Mouse (Mus musculus) MEL (cell line): Measurements from ENCODE around the gene Adamts9.

Source experiments
- CTCF ChIP-seq, 3 experiments: IDR thresholded peaks in 2 of 3; conservative IDR thresholded peaks in 1 of 3; 2 replicates each; pipeline ENCODE4 v1.5.1; 2011 to 2012; ENCODE audit warnings: low read length in 3 of 3, low read depth in 2 of 3, mild to moderate bottlenecking in 2 of 3, improper control_type of control experiment in 1 of 3, inconsistent platforms in 1 of 3, mixed read lengths in 1 of 3, moderate library complexity in 1 of 3; ENCODE audit not compliant: control insufficient read depth in 1 of 3, insufficient read depth in 1 of 3, poor library complexity in 1 of 3, severe bottlenecking in 1 of 3
- EP300 ChIP-seq, 2 experiments: IDR thresholded peaks; 2 replicates each; pipeline ENCODE4 v1.6.1; 2011; ENCODE audit warnings: improper control_type of control experiment in 2 of 2, low read length in 2 of 2, low read depth in 1 of 2, mild to moderate bottlenecking in 1 of 2
- MAFK ChIP-seq: IDR thresholded peaks from 2 replicates; pipeline ENCODE4 v1.6.1; 2011; ENCODE audit warnings: low read depth, mild to moderate bottlenecking, low read length, improper control_type of control experiment, borderline replicate concordance
- NRF1 ChIP-seq: IDR thresholded peaks from 2 replicates; pipeline ENCODE4 v1.6.1; 2014; ENCODE audit warnings: low read depth, mild to moderate bottlenecking, inconsistent platforms, low read length, improper control_type of control experiment, moderate library complexity; ENCODE audit not compliant: poor library complexity, insufficient read depth, severe bottlenecking
- TBP ChIP-seq: IDR thresholded peaks from 2 replicates; pipeline ENCODE4 v1.8.0; 2011; ENCODE audit warnings: low read depth, low read length, improper control_type of control experiment
- TCF12 ChIP-seq: IDR thresholded peaks from 2 replicates; pipeline ENCODE4 v1.6.1; 2014; ENCODE audit warnings: low read depth, mild to moderate bottlenecking, inconsistent platforms, low read length, improper control_type of control experiment, moderate library complexity
- ZNF384 ChIP-seq: IDR thresholded peaks from 2 replicates; pipeline ENCODE4 v1.6.1; 2012; ENCODE audit warnings: low read depth, mild to moderate bottlenecking, inconsistent platforms, low read length, improper control_type of control experiment

- no peak for TF ChIP-seq EP300 (IDR thresholded peaks at IDR 0.05; ENCODE audit: low read depth in 1 of 2, low read length in 2 of 2)
- no peak for TF ChIP-seq TBP
- TF ChIP-seq TCF12, result no peak
- no peak for TF ChIP-seq MAFK
- TF ChIP-seq CTCF (IDR thresholded peaks at IDR 0.05 in 2 of 3, conservative IDR thresholded peaks at IDR 0.05 in 1 of 3; ENCODE audit: control insufficient read depth in 1 of 3, insufficient read depth in 1 of 3, low read depth in 2 of 3, low read length in 3 of 3, poor library complexity in 1 of 3, severe bottlenecking in 1 of 3), result no peak
- TF ChIP-seq NRF1, result no peak
- no peak for TF ChIP-seq ZNF384
Observed at GRCm38 (mm10) chr6:92904037-92904436, 39.3 kb downstream of the Adamts9 start.
